Mouse (Mus musculus): ENCODE measurements around the gene Tinagl1.

- no peak for TF ChIP-seq EP300 (IDR thresholded peaks at IDR 0.05)
- no peak for TF ChIP-seq CTCF (IDR thresholded peaks at IDR 0.05)
Measured at GRCm38 (mm10) chr4:130166061-130166460, 8.9 kb downstream of the Tinagl1 start.
